Mouse (Mus musculus) heart, embryonic 14.5 days (tissue): Measurements from ENCODE around the gene Col9a1. TPM values are rescaled to one million over a fixed set of nuclear protein-coding genes. Genes with fewer than 3 reads are reported as not detected.

Experiments used
- ATAC-seq: fragments of 200-750 bp; cut with Nextera tagmentation; 2 replicates; pipeline ENCODE4 v1.8.0; 2017; ENCODE audit warnings: low read depth, moderate TSS enrichment; ENCODE audit not compliant: insufficient number of reproducible peaks, insufficient read depth, low FRiP score
- H3K27ac ChIP-seq, 2 experiments: fragments of 200-500 bp in 1 of 2; fragments of 300-500 bp in 1 of 2; sonication (generic) in 1 of 2; replicated peaks in 1 of 2; 2 replicates each; pipeline ENCODE4 v1.5.1; 2012 to 2014; ENCODE audit warnings: low read depth in 2 of 2, low read length in 2 of 2, control low read depth in 1 of 2, mild to moderate bottlenecking in 1 of 2, mixed read lengths in 1 of 2; ENCODE audit not compliant: control insufficient read depth in 1 of 2, insufficient read depth in 1 of 2
- H3K27me3 ChIP-seq: fragments of 300-500 bp; sonication (generic); 2 replicates; pipeline ENCODE4 v1.6.1; 2014; ENCODE audit warnings: mild to moderate bottlenecking, low read length, control low read depth; ENCODE audit not compliant: control insufficient read depth, insufficient read depth
- H3K36me3 ChIP-seq: fragments of 300-500 bp; sonication (generic); 2 replicates; pipeline ENCODE4 v1.6.1; 2014; ENCODE audit warnings: mild to moderate bottlenecking, control low read depth, low read length, mixed read lengths; ENCODE audit not compliant: control insufficient read depth, insufficient read depth
- H3K4me1 ChIP-seq, 2 experiments: fragments of 200-500 bp in 1 of 2; fragments of 300-500 bp in 1 of 2; sonication (generic) in 1 of 2; 2 replicates each; pipeline ENCODE4 v1.6.1; 2012 to 2014; ENCODE audit warnings: low read length in 2 of 2, control low read depth in 1 of 2, mixed read lengths in 1 of 2; ENCODE audit not compliant: control insufficient read depth in 2 of 2, insufficient read depth in 2 of 2
- H3K4me2 ChIP-seq: fragments of 300-500 bp; sonication (generic); 2 replicates; pipeline ENCODE4 v1.6.1; 2014; ENCODE audit warnings: mild to moderate bottlenecking, low read length
- H3K4me3 ChIP-seq, 2 experiments: fragments of 200-500 bp in 1 of 2; fragments of 300-500 bp in 1 of 2; sonication (generic) in 1 of 2; 2 replicates each; pipeline ENCODE4 v1.5.1; 2012 to 2014; ENCODE audit warnings: low read length in 2 of 2, mild to moderate bottlenecking in 2 of 2, control low read depth in 1 of 2, low read depth in 1 of 2, moderate library complexity in 1 of 2; ENCODE audit not compliant: control insufficient read depth in 1 of 2, insufficient read depth in 1 of 2
- H3K9ac ChIP-seq: fragments of 300-500 bp; sonication (generic); 2 replicates; pipeline ENCODE4 v1.6.1; 2014; ENCODE audit warnings: mild to moderate bottlenecking, low read length
- H3K9me3 ChIP-seq: fragments of 300-500 bp; sonication (generic); 2 replicates; pipeline ENCODE4 v1.6.1; 2016; ENCODE audit warnings: low read length, control low read depth; ENCODE audit not compliant: control insufficient read depth
- WGBS: fragments of 180-500 bp; shearing (Covaris S2); extraction: QIAGEN DNeasy Blood & Tissue Kit; methylation state at CpG from one replicate; pipeline ENCODE4 v1.1.7; 2014; 5-methylcytosine and 5-hydroxymethylcytosine counted together
- polyA plus RNA-seq: library from polyadenylated mRNA; unstranded; fragments of >200 nt; fragmentation: Nextera tagmentation; extraction: Ambion mirVana; gene quantifications from 2 replicates; pipeline ENCODE4 v1.2.1, GENCODE M21; 2014

Gene Col9a1
- polyA plus RNA-seq, 1 experiment from 2014 or later = 6.9 TPM

DNA sequence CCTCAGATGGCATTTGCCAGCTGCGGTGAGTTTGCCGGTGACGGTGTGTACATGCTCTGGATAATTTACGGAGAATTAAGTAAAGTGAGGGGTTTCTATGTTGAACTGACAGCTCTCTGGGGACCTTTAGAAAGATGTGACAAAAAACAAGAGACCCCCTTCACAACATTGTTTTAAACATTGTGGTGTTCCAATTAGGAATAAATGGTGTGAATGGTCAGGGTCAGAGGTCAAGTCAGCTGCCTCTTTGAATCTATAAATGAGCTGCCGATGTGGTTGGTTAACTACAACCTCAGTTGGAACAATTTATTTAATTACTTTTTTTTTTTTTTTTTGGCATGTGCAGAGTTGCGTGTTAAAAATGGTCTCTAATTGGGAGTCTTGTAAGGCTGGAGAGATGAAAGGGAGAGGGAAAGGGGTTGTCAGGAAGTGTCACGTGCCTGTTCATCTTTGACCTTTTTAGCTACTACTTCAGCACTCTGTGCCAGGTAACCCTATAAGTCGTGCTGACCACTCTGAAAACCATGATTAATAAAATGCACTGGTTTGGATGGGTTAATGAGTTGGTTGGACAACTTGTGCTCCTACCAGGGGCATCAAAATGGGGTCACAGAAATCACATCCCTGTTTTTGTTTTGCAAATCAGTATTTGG lies 62.8 kb downstream of the Col9a1 start:
- Histone ChIP-seq H3K4me1 (no peaks in the 10 kb centered on the region), H3K27ac (no peak overlapping the region), H3K36me3 (no peaks in the 10 kb centered on the region), H3K9ac (no peak overlapping the region), H3K27me3 (no peaks in the 10 kb centered on the region), H3K9me3 (no peaks in the 10 kb centered on the region), H3K4me3 (no peak overlapping the region), H3K4me2 (no peak overlapping the region)
- ATAC-seq = no peak
- 78% methylated on average over 8 of the region's 8 CpGs for WGBS

DNA sequence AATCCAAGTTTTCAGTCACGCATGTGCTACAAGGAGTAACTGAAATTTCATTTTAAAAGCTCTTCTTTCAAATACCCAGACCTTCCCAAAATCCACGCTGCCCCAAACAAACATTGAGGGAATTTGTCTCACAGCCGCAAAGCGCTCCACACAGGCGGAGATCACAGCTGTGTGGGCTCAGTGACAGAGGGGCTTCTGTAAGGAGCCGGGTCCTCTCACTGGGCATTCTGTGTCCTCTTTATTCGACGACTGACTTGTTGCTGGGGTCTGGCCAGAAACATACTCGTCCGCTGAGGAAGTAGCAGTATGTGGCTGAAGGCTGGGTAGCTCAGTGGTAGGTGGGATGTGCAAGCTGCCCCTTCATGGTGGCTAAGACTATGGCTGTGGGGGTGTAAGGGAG lies 67.5 kb downstream of the Col9a1 start:
- no peak overlapping the region for H3K4me3 ChIP-seq
- H3K27ac ChIP-seq = no peak overlapping the region
- no peaks in the 10 kb centered on the region for H3K36me3 ChIP-seq
- WGBS = 83% methylated on average over 10 of the region's 10 CpGs
- H3K9ac ChIP-seq = no peak overlapping the region
- no peak overlapping the region for H3K4me2 ChIP-seq
- no peaks in the 10 kb centered on the region for H3K4me1 ChIP-seq
- no peaks in the 10 kb centered on the region for H3K9me3 ChIP-seq
- no peak for ATAC-seq
- H3K27me3 ChIP-seq = no peaks in the 10 kb centered on the region

DNA sequence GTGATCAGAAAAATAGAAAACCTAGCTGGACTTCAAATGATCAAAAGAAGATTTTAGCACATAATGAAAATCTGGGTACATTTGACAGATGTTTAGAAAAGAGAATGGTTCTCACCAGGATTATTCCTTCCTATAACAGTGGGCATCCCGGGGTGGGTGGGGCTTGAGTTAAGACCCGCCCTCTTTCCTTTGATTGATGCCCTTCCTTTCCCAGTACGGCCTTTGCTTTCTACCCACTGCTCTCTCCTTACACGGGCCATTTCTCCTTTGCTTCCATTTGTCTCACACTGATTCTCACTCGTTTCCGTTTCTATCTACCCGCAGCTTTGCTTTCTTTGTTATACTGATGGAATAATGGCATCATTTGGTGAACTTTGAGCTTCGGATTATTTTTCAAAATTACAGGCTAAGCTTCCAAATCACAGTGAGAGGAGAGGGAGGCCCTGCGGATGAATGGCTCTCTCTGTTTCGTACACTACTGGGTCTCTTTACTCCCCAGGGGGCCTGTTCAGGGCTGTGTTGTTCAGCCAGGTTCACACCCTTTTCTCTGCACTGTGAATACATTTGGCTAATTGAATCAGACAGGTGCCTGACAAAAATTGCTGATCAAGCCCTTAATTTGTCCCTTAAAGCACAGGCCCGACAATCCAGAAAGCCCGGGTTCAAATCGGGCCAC lies 68.4 kb downstream of the Col9a1 start:
- Histone ChIP-seq H3K4me2 (no peak overlapping the region), H3K9me3 (no peaks in the 10 kb centered on the region), H3K36me3 (no peaks in the 10 kb centered on the region), H3K27me3 (no peaks in the 10 kb centered on the region), H3K4me1 (no peaks in the 10 kb centered on the region), H3K4me3 (no peak overlapping the region), H3K27ac (no peak overlapping the region), H3K9ac (no peak overlapping the region)
- no peak for ATAC-seq
- 72% methylated on average over 13 of the region's 13 CpGs for WGBS

DNA sequence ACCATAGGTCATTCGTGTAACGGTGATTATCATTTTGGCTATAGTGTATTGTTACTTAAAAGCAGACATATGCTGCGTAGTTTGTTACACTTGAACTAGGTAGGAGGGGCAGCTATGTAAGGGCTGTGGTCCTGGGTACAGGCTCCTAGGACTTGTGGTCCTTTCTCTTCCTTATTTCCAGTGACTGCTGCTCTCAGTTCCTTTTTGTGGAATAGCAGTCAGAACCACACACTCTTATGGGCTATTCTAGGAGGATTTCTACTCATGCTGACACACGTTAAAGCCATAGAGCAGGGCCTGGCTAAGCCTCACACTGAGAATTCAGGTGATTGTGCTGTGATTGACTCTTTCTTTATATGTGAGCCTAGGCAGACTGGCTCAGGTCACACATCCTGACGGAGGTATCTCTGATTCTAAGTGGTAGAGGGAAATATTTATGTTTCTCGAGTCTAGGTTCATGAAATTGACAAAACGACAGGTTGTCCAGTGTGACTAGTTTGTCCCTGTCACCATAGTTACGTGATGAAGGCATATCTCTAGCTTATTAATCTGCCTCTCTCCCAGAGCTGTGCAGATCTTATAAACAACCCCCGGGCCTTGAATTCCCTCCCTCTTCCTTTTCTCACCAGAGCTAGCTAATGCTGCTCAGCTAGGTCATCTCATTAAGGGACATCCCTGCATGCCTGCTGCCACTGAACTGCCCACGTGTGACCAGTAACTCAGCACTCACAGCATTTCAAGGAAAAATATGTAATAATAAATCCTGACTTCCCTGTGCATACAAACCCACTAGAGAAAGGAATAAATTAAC lies 71.1 kb downstream of the Col9a1 start:
- no peaks in the 10 kb centered on the region for H3K27me3 ChIP-seq
- WGBS = 72% methylated on average over 10 of the region's 10 CpGs
- H3K4me1 ChIP-seq = no peaks in the 10 kb centered on the region
- no peaks in the 10 kb centered on the region for H3K36me3 ChIP-seq
- no peaks in the 10 kb centered on the region for H3K9me3 ChIP-seq
- H3K27ac ChIP-seq = no peak overlapping the region
- no peak overlapping the region for H3K9ac ChIP-seq
- no peak for ATAC-seq
- no peak overlapping the region for H3K4me2 ChIP-seq
- no peak overlapping the region for H3K4me3 ChIP-seq

DNA sequence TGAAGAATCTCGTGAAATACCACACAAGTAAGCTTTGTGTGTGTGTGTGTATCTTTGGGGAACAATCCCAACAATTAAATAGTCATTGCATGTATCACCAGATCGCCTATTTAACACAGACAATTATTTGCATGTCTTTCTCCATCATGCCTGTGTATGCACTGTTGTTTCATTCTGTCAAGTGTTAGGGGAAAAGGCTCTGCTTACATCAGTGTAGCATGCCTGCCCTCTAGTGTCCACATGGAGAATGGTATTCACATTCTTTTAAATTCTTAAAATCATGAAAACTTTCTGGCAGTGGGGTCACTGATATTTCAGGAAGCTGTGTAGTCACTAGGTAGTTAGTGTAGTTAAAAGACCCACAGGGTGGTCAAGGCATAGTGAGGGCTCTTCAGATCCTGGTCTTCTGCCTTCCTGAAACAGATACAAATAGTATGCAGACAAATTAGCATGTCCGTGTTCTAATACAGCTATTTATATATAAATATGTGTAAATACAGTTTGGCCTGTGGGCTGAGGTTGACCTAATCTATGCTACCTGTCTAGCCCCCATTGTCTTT lies 71.8 kb downstream of the Col9a1 start:
- no peak overlapping the region for H3K27ac ChIP-seq
- no peak overlapping the region for H3K4me3 ChIP-seq
- 60% methylated on average over 3 of the region's 3 CpGs for WGBS
- H3K4me2 ChIP-seq = no peak overlapping the region
- H3K27me3 ChIP-seq = no peaks in the 10 kb centered on the region
- no peak overlapping the region for H3K9ac ChIP-seq
- H3K9me3 ChIP-seq = no peaks in the 10 kb centered on the region
- no peak for ATAC-seq
- no peaks in the 10 kb centered on the region for H3K4me1 ChIP-seq
- H3K36me3 ChIP-seq = no peaks in the 10 kb centered on the region

DNA sequence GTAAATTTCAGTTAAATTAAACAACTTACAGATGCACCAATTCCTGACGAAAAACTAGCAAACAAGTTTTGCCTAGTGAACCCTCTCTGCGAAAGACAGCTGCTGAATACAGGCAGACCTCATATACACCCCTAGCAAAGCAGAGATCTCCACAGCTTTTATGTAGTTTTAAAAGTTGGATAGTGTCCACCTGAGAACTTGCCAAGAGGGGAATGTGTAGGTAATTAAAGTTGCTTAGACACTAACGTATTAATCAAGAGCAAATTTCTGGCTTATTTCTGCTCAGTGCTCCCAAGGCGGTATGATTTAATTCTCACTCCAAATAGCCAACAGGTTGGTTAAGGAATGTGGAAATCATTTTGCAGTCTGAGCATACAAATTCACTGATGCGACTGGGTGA lies 80.6 kb downstream of the Col9a1 start:
- H3K36me3 ChIP-seq = no peaks in the 10 kb centered on the region
- H3K4me2 ChIP-seq = no peak overlapping the region
- H3K27ac ChIP-seq = no peak overlapping the region
- H3K4me3 ChIP-seq = no peak overlapping the region
- H3K27me3 ChIP-seq = no peaks in the 10 kb centered on the region
- no peak overlapping the region for H3K9ac ChIP-seq
- WGBS = 72% methylated on average over 5 of the region's 5 CpGs
- no peaks in the 10 kb centered on the region for H3K4me1 ChIP-seq
- H3K9me3 ChIP-seq = no peaks in the 10 kb centered on the region
- ATAC-seq = no peak

DNA sequence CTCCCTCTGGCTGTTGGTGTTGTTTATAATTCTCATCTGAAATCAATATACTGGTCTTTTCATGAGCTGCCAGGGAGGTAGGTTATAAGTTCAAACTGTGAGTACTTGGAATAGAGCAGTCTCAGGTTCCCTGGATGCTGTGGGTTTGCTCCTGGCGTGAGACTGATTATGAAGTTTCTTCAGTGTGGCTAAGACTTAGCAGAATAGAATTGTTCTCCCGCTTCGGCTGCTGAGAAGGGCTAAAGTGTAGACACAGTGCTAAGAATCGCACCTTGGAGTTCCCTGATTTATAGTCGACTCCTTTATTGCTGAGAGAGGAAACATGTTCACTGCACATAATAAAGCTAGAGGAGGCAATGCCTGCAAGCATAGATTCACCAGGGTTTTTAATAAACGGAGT lies 82.0 kb downstream of the Col9a1 start:
- no peak overlapping the region for H3K27ac ChIP-seq
- no peak overlapping the region for H3K9ac ChIP-seq
- H3K4me1 ChIP-seq = no peaks in the 10 kb centered on the region
- H3K4me3 ChIP-seq = no peak overlapping the region
- H3K9me3 ChIP-seq = no peaks in the 10 kb centered on the region
- H3K36me3 ChIP-seq = no peaks in the 10 kb centered on the region
- H3K4me2 ChIP-seq = no peak overlapping the region
- ATAC-seq = no peak
- no peaks in the 10 kb centered on the region for H3K27me3 ChIP-seq
- WGBS = 72% methylated on average over 6 of the region's 6 CpGs
